25 mouse cellular contexts compared by ENCODE assay signal in the genomic region with DNA sequence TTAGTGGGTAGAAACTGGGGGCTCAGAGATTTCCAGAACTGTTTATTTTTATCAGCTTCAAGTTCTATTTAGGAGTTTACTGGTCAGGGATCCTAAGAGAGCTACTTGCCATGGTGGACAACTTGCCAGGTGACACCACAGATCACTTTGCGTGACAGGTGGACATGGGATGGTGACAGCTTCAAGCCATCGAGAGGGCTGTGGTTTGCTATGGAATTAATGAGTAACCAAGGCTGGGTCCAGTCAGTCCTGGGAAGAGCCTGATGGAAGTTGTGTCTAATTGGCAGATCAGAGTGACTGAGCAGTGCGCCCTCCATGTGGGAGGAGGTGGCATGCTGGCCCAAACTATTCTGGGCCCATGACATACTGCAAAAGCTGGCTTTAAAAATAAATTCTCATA.
DNase-seq lines count a peak whose midpoint lies in the region; ATAC-seq and TF ChIP-seq lines count a peak whose summit lies in the region.
"Had no signal": no experiment of that assay in that cellular context is flagged by ENCODE, and none has a peak within 500 bp of the region (broad histone marks: within the 10 kb centered on the region; RNA-seq: fewer than 3 reads in every experiment).

No protein-coding gene starts in this region.

- H3K27me3 ChIP-seq in heart, postnatal 0 days (ENCODE audit: control insufficient read depth, insufficient read depth, low read length), result no peaks in the 10 kb centered on the region
- no peaks in the 10 kb centered on the region for H3K27me3 ChIP-seq in limb, embryonic 15.5 days
- H3K27me3 ChIP-seq in limb, embryonic 10.5 days (ENCODE audit: low read depth, poor library complexity, severe bottlenecking), result no peaks in the 10 kb centered on the region
- H3K27me3 ChIP-seq in myocyte (ENCODE audit: control insufficient read depth, insufficient read depth, insufficient read length), result no peaks in the 10 kb centered on the region
- H3K27me3 ChIP-seq in hindbrain, embryonic 13.5 days, result no peaks in the 10 kb centered on the region
- H3K27me3 ChIP-seq: embryonic facial prominence, embryonic 13.5 days; forebrain, embryonic 12.5 days; hindbrain, embryonic 15.5 days; neural tube, embryonic 12.5 days had no signal

- no peak for TF ChIP-seq EP300 in heart, postnatal 0 days (IDR thresholded peaks at IDR 0.05; ENCODE audit: low read depth)

- H3K27ac ChIP-seq in gastrocnemius, adult 2 months, result peak overlapping the region; percentile 81
- no peak overlapping the region for H3K27ac ChIP-seq in heart, postnatal 0 days (ENCODE audit: low read depth)
- H3K27ac ChIP-seq in limb, embryonic 15.5 days, result no peak overlapping the region
- H3K27ac ChIP-seq in limb, embryonic 10.5 days, result no peak overlapping the region
- H3K27ac ChIP-seq in hindbrain, embryonic 13.5 days, result no peak overlapping the region
- H3K27ac ChIP-seq: embryonic facial prominence, embryonic 13.5 days; forebrain, embryonic 12.5 days; hindbrain, embryonic 15.5 days; liver, embryonic 14.5 days; neural tube, embryonic 12.5 days had no signal

- H3ac ChIP-seq in myocyte (ENCODE audit: control insufficient read depth, insufficient read length), result no peak overlapping the region

- H3K9ac ChIP-seq in heart, postnatal 0 days (replicated peaks; ENCODE audit: low read depth, low read length), result no peak overlapping the region
- no peak overlapping the region for H3K9ac ChIP-seq in limb, embryonic 15.5 days
- H3K9ac ChIP-seq in hindbrain, embryonic 13.5 days, result no peak overlapping the region
- H3K9ac ChIP-seq: embryonic facial prominence, embryonic 13.5 days; forebrain, embryonic 12.5 days; hindbrain, embryonic 15.5 days; liver, embryonic 14.5 days; neural tube, embryonic 12.5 days had no signal

- no peaks in the 10 kb centered on the region for H3K9me3 ChIP-seq in heart, postnatal 0 days (replicated peaks; ENCODE audit: control insufficient read depth, low read length)
- H3K9me3 ChIP-seq in limb, embryonic 15.5 days, result no peaks in the 10 kb centered on the region
- H3K9me3 ChIP-seq in limb, embryonic 10.5 days (replicated peaks), result no peaks in the 10 kb centered on the region
- H3K9me3 ChIP-seq in hindbrain, embryonic 13.5 days, result no peaks in the 10 kb centered on the region
- H3K9me3 ChIP-seq: forebrain, embryonic 12.5 days; hindbrain, embryonic 15.5 days; neural tube, embryonic 12.5 days had no signal

- WGBS in heart, postnatal 0 days, result 81% methylated on average over 3 of the region's 3 CpGs
- WGBS in limb, embryonic 15.5 days, result 85% methylated on average over 3 of the region's 3 CpGs
- WGBS in limb, embryonic 10.5 days, result 93% methylated on average over 3 of the region's 3 CpGs
- whole genome bisulfite sequencing in hindbrain, embryonic 13.5 days, result 91% methylated on average over 3 of the region's 3 CpGs

- intact Hi-C loops in gastrocnemius, adult 2 months (cut with DNase I), result no loop called here
- intact Hi-C loops in gastrocnemius, postnatal 14 days (cut with DNase I; ENCODE audit: low total_unique reads), result no loop called here

- H3K4me3 ChIP-seq in gastrocnemius, adult 2 months, result no peak overlapping the region
- no peak overlapping the region for H3K4me3 ChIP-seq in heart, postnatal 0 days (ENCODE audit: low read depth, low read length)
- H3K4me3 ChIP-seq in limb, embryonic 15.5 days, result no peak overlapping the region
- H3K4me3 ChIP-seq in limb, embryonic 10.5 days, result no peak overlapping the region
- no peak overlapping the region for H3K4me3 ChIP-seq in myocyte
- no peak overlapping the region for H3K4me3 ChIP-seq in hindbrain, embryonic 13.5 days
- H3K4me3 ChIP-seq: embryonic facial prominence, embryonic 13.5 days; erythroblast, embryonic 14.5 days; forebrain, embryonic 12.5 days; hindbrain, embryonic 15.5 days; neural tube, embryonic 12.5 days had no signal

- H3K4me2 ChIP-seq in heart, postnatal 0 days (ENCODE audit: low read depth, low read length), result no peak overlapping the region
- no peak overlapping the region for H3K4me2 ChIP-seq in limb, embryonic 15.5 days
- H3K4me2 ChIP-seq in myocyte (ENCODE audit: low read depth), result no peak overlapping the region
- H3K4me2 ChIP-seq in hindbrain, embryonic 13.5 days, result no peak overlapping the region
- H3K4me2 ChIP-seq: embryonic facial prominence, embryonic 13.5 days; forebrain, embryonic 12.5 days; hindbrain, embryonic 15.5 days; neural tube, embryonic 12.5 days had no signal

- peak; percentile 52 for DNase-seq in gastrocnemius, adult 2 months
- no peak for DNase-seq in gastrocnemius, postnatal 14 days
- DNase-seq in heart, postnatal 0 days (ENCODE audit: low spot score), result peak; percentile 11
- no peak for DNase-seq in heart, adult 8-10 months (ENCODE audit: low spot score)
- no peak for DNase-seq in limb, embryonic 10.5 days (ENCODE audit: low spot score)
- DNase-seq: adrenal gland, postnatal 14 days; cerebellum, adult 8-10 months; cerebellum, postnatal 36 days; embryo, embryonic 11 days; kidney, adult 8-10 months; kidney, postnatal 25 days; left cerebral cortex, postnatal 4 days; lung, postnatal 4 days; midbrain, embryonic 14.5 days; right cerebral cortex, postnatal 25 days had no signal

- 0 out of 2 replicates have a peak, but pooled peaks cover 4% of the 10 kb centered on the region for H3K4me1 ChIP-seq in heart, postnatal 0 days (ENCODE audit: control insufficient read depth, insufficient read depth)
- H3K4me1 ChIP-seq in limb, embryonic 15.5 days, result no peaks in the 10 kb centered on the region
- H3K4me1 ChIP-seq in limb, embryonic 10.5 days, result no peaks in the 10 kb centered on the region
- no peaks in the 10 kb centered on the region for H3K4me1 ChIP-seq in hindbrain, embryonic 13.5 days (replicated peaks)
- H3K4me1 ChIP-seq: embryonic facial prominence, embryonic 13.5 days; forebrain, embryonic 12.5 days; hindbrain, embryonic 15.5 days; neural tube, embryonic 12.5 days had no signal

- no peaks in the 10 kb centered on the region for H3K79me2 ChIP-seq in myocyte (ENCODE audit: control insufficient read depth, insufficient read depth)

- H3K36me3 ChIP-seq in heart, postnatal 0 days (replicated peaks; ENCODE audit: control insufficient read depth, insufficient read depth, low read length), result no peaks in the 10 kb centered on the region
- H3K36me3 ChIP-seq in limb, embryonic 15.5 days, result no peaks in the 10 kb centered on the region
- no peaks in the 10 kb centered on the region for H3K36me3 ChIP-seq in limb, embryonic 10.5 days
- no peaks in the 10 kb centered on the region for H3K36me3 ChIP-seq in myocyte (ENCODE audit: control insufficient read depth, insufficient read depth)
- no peaks in the 10 kb centered on the region for H3K36me3 ChIP-seq in hindbrain, embryonic 13.5 days
- H3K36me3 ChIP-seq: embryonic facial prominence, embryonic 13.5 days; forebrain, embryonic 12.5 days; hindbrain, embryonic 15.5 days; neural tube, embryonic 12.5 days had no signal

- ATAC-seq in heart, postnatal 0 days (ENCODE audit: insufficient read depth, low read depth), result no peak
- peak; percentile 24; the same call in 1 of the 2 replicates for ATAC-seq in limb, embryonic 15.5 days (ENCODE audit: insufficient number of reproducible peaks, low FRiP score, low TSS enrichment, low read depth)
- no peak for ATAC-seq in hindbrain, embryonic 13.5 days (ENCODE audit: low FRiP score)
- ATAC-seq: CD4-positive, CD25-positive, alpha-beta regulatory T cell, adult 4 months had no signal

- TF ChIP-seq CTCF in gastrocnemius, adult 2 months (IDR thresholded peaks at IDR 0.05), result no peak
- TF ChIP-seq CTCF in heart, postnatal 0 days (IDR thresholded peaks at IDR 0.05; ENCODE audit: low read depth), result no peak

- no peak for TF ChIP-seq POLR2A in myocyte (IDR thresholded peaks at IDR 0.05; ENCODE audit: insufficient read length, low read depth)

TF ChIP-seq in myocyte, 11 proteins besides CTCF, POLR2A, EP300 and RAD21:
- peak; percentile 90 for TF ChIP-seq TCF3 (IDR thresholded peaks at IDR 0.05; ENCODE audit: insufficient read length, low read depth)
- peak in 2 of 3 experiments; percentile 67 to 89 for TF ChIP-seq MYOG (IDR thresholded peaks at IDR 0.05; ENCODE audit: control insufficient read depth in 1 of 3, insufficient read depth in 1 of 3, insufficient read length in 2 of 3, low read depth in 2 of 3)
- peak; percentile 90 for TF ChIP-seq TCF12 (IDR thresholded peaks at IDR 0.05; ENCODE audit: insufficient read depth, poor library complexity, severe bottlenecking)
- TF ChIP-seq MYOD1 (IDR thresholded peaks at IDR 0.05; ENCODE audit: control insufficient read depth in 1 of 3, insufficient read length in 2 of 3, low read depth in 2 of 3), result peak; percentile 95 to 99 (median 98)
- TF ChIP-seq MAX (IDR thresholded peaks at IDR 0.05; ENCODE audit: low read depth), result no peak

Comparison
In these comparisons a context has a peak if more than half of its experiments do, and no peak if none do; other contexts are left out.
1. DNase-seq: peak in gastrocnemius, adult 2 months (single experiment) and heart, postnatal 0 days (single experiment); none in gastrocnemius, postnatal 14 days (single experiment), heart, adult 8-10 months (single experiment) and limb, embryonic 10.5 days (single experiment).